Mouse (Mus musculus): ENCODE data around the gene Chd3.

DNA sequence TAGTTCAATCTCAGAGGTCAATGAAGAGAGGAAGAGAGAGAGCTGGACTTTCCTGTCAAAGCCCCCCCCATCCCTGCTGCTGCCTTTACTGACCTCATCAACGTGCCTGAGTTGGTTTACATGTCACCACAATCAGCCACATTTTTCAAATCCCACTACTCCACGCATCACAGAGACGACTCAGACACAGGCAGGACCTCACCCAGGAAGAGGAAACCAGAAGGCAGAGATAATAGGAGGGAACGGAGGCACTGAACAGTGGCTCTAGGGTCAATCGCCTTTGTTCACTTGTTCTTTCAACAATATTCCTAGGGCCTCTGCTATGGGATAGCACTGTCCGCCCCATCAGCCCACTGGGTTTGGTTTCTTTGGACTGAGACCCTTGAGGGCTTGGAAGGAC is 41.6 kb downstream of the Chd3 start:
- TF ChIP-seq CTCF (IDR thresholded peaks at IDR 0.05; ENCODE audit: low read depth) = no peak
- no peak for TF ChIP-seq EP300 (IDR thresholded peaks at IDR 0.05; ENCODE audit: low read depth)

Measured in heart, postnatal 0 days (tissue).